Mouse (Mus musculus) hindbrain, postnatal 0 days (tissue): ENCODE results near the gene Atox1. TPM values are rescaled to one million over a fixed set of nuclear protein-coding genes. Genes with fewer than 3 reads are reported as not detected.

Experiments used
- ATAC-seq: fragments of 200-750 bp; cut with Nextera tagmentation; 2 replicates; pipeline ENCODE4 v1.8.0; 2017; ENCODE audit warnings: mild to moderate bottlenecking, moderate TSS enrichment, moderate library complexity
- DNase-seq: peaks from one replicate; pipeline ENCODE4 v3.0.0-alpha.2; 2015; ENCODE audit warnings: low spot score
- H3K27ac ChIP-seq: fragments of 300-500 bp; sonication (generic); 2 replicates; pipeline ENCODE4 v1.5.1; 2014; ENCODE audit warnings: mild to moderate bottlenecking
- H3K27me3 ChIP-seq: fragments of 300-500 bp; sonication (generic); 2 replicates; pipeline ENCODE4 v1.6.1; 2014; ENCODE audit warnings: low read length, mixed read lengths; ENCODE audit not compliant: insufficient read depth
- H3K36me3 ChIP-seq: fragments of 300-500 bp; sonication (generic); 2 replicates; pipeline ENCODE4 v1.6.1; 2014; ENCODE audit warnings: low read length, mixed read lengths; ENCODE audit not compliant: insufficient read depth
- H3K4me1 ChIP-seq: fragments of 300-500 bp; sonication (generic); 2 replicates; pipeline ENCODE4 v1.6.1; 2014; ENCODE audit warnings: antibody characterized with exemption, low read length, mixed read lengths; ENCODE audit not compliant: insufficient read depth
- H3K4me2 ChIP-seq: fragments of 300-500 bp; sonication (generic); 2 replicates; pipeline ENCODE4 v1.6.1; 2014; ENCODE audit warnings: low read depth, mild to moderate bottlenecking, low read length, moderate library complexity, mixed read lengths
- H3K4me3 ChIP-seq: fragments of 300-500 bp; sonication (generic); 2 replicates; pipeline ENCODE4 v1.5.1; 2014; ENCODE audit warnings: low read length
- H3K9ac ChIP-seq: fragments of 300-500 bp; sonication (generic); replicated peaks from 2 replicates; pipeline ENCODE4 v1.6.1; 2014; ENCODE audit warnings: mild to moderate bottlenecking, low read length, moderate library complexity, mixed read lengths
- H3K9me3 ChIP-seq: fragments of 300-500 bp; sonication (generic); 2 replicates; pipeline ENCODE4 v1.6.1; 2016; ENCODE audit warnings: low read length, mixed read lengths
- CTCF ChIP-seq: IDR thresholded peaks from 2 replicates; pipeline ENCODE4 v1.5.1; 2016; ENCODE audit warnings: antibody characterized with exemption, control low read depth, low read depth
- WGBS: fragments of 180-500 bp; shearing (Covaris S2); extraction: QIAGEN DNeasy Blood & Tissue Kit; methylation state at CpG from one replicate; pipeline ENCODE4 v1.1.7; 2014; 5-methylcytosine and 5-hydroxymethylcytosine counted together
- polyA plus RNA-seq: library from polyadenylated mRNA; unstranded; fragments of >200 nt; fragmentation: Nextera tagmentation; extraction: Ambion mirVana; gene quantifications from 2 replicates; pipeline ENCODE4 v1.2.1, GENCODE M21; 2015
- total RNA-seq: library from RNA; depleted of rRNA; stranded (reverse); fragments of >200 nt; gene quantifications from 2 replicates; pipeline ENCODE4 v1.2.3, GENCODE M21; 2014

Gene Atox1
- total and polyA plus RNA-seq, 2 experiments from 2014 or later: 148 to 319 TPM

- Histone ChIP-seq H3K9ac (no peak overlapping the region), H3K36me3 (0 out of 2 replicates have a peak, but pooled peaks cover 3% of the 10 kb centered on the region), H3K27me3 (no peaks in the 10 kb centered on the region), H3K4me3 (no peak overlapping the region), H3K9me3 (no peaks in the 10 kb centered on the region), H3K4me2 (no peak overlapping the region), H3K27ac (no peak overlapping the region), H3K4me1 (peaks cover 8% of the 10 kb centered on the region)
- 75% methylated on average over 2 of the region's 2 CpGs for WGBS
- DNase-seq: no peak
- ATAC-seq: no peak
- TF ChIP-seq CTCF: no peak
Measured at GRCm38 (mm10) chr11:55455166-55455565, 5.9 kb downstream of the Atox1 start.

GRCm38 (mm10) chr11:55453640-55454039 is 7.4 kb downstream of the Atox1 start:
- H3K4me2 ChIP-seq: no peak overlapping the region
- H3K36me3 ChIP-seq: 0 out of 2 replicates have a peak, but pooled peaks cover 3% of the 10 kb centered on the region
- no peak for TF ChIP-seq CTCF
- no peak for ATAC-seq
- H3K4me3 ChIP-seq: no peak overlapping the region
- no peak for DNase-seq
- 92% methylated on average over 4 of the region's 4 CpGs for WGBS
- H3K9ac ChIP-seq: no peak overlapping the region
- H3K27ac ChIP-seq: no peak overlapping the region
- no peaks in the 10 kb centered on the region for H3K27me3 ChIP-seq
- no peaks in the 10 kb centered on the region for H3K4me1 ChIP-seq
- H3K9me3 ChIP-seq: no peaks in the 10 kb centered on the region

DNA sequence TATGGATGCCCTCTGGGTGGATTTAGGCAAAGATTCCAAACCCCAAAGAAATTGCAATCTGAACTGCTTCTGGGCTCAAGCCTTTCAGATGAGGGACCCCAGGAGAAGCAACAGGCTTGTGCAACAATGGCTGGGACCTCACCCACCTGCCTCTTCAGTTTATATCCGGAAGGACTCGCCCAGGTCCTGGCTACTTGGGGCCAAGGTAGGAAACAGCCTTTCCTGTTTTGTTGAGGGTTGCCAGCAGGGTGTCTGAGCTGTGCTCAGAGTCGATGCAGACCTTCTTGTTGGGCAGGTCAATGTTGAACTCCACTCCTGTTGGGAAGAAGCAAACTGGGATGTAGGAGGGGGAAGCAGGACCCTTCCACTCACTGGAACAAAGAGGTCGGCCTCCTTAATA is 10.7 kb downstream of the Atox1 start:
- 0 out of 2 replicates have a peak overlapping the region, but pooled peaks have one; percentile 17 for H3K9ac ChIP-seq
- DNase-seq: no peak
- no peak overlapping the region; the same call in 1 of the 2 replicates for H3K27ac ChIP-seq
- H3K9me3 ChIP-seq: no peaks in the 10 kb centered on the region
- no peak overlapping the region for H3K4me2 ChIP-seq
- 74% methylated on average over 4 of the region's 4 CpGs for WGBS
- no peaks in the 10 kb centered on the region for H3K4me1 ChIP-seq
- ATAC-seq: no peak
- H3K27me3 ChIP-seq: no peaks in the 10 kb centered on the region
- 0 out of 2 replicates have a peak, but pooled peaks cover 3% of the 10 kb centered on the region for H3K36me3 ChIP-seq
- H3K4me3 ChIP-seq: no peak overlapping the region
- TF ChIP-seq CTCF: no peak

GRCm38 (mm10) chr11:55449531-55449930 is 11.5 kb downstream of the Atox1 start:
- H3K9ac ChIP-seq: no peak overlapping the region
- no peaks in the 10 kb centered on the region for H3K9me3 ChIP-seq
- H3K36me3 ChIP-seq: 0 out of 2 replicates have a peak, but pooled peaks cover 3% of the 10 kb centered on the region
- DNase-seq: no peak
- WGBS: 71% methylated on average over 7 of the region's 7 CpGs
- no peak overlapping the region; the same call in 1 of the 2 replicates for H3K27ac ChIP-seq
- H3K4me2 ChIP-seq: no peak overlapping the region
- no peak overlapping the region for H3K4me3 ChIP-seq
- TF ChIP-seq CTCF: no peak
- no peaks in the 10 kb centered on the region for H3K27me3 ChIP-seq
- ATAC-seq: no peak
- H3K4me1 ChIP-seq: no peaks in the 10 kb centered on the region

DNA sequence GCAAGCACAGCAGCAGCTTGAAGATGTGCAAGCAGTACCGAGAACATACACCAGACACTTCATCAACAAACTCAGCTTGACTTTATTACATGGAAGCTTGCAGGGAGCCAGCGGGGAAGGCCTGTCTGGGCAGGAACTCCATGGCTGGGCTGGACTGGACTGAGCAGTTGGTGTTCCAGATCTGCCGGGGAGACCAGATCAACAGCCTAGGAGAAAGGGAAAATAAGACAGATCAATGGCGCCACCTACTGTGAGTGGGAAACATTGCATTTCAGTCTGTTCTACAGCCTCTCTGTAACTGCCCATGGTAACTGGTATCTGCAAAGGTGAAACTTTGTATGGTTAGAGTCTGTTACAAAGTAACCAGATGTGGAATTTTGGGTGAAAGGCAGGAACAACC is 14.5 kb downstream of the Atox1 start:
- peak; percentile 86 for DNase-seq
- Histone ChIP-seq H3K27me3 (no peaks in the 10 kb centered on the region), H3K36me3 (no peaks in the 10 kb centered on the region), H3K9me3 (no peaks in the 10 kb centered on the region), H3K9ac (no peak overlapping the region), H3K27ac (no peak overlapping the region; the same call in 1 of the 2 replicates), H3K4me2 (no peak overlapping the region), H3K4me3 (no peak overlapping the region), H3K4me1 (no peaks in the 10 kb centered on the region)
- ATAC-seq: peak; percentile 84
- TF ChIP-seq CTCF: peak; percentile 92
- WGBS: 23% methylated on average over 4 of the region's 4 CpGs

GRCm38 (mm10) chr11:55444772-55445171 is 16.3 kb downstream of the Atox1 start:
- H3K4me2 ChIP-seq: no peak overlapping the region
- WGBS: 3% methylated on average over 1 of the region's 1 CpGs
- H3K4me1 ChIP-seq: no peaks in the 10 kb centered on the region
- TF ChIP-seq CTCF: peak; percentile 84
- DNase-seq (peak; percentile 96), ATAC-seq (peak; percentile 50; the same call in 1 of the 2 replicates)
- no peak overlapping the region for H3K9ac ChIP-seq
- no peak overlapping the region for H3K27ac ChIP-seq
- H3K36me3 ChIP-seq: no peaks in the 10 kb centered on the region
- no peak overlapping the region for H3K4me3 ChIP-seq
- H3K9me3 ChIP-seq: no peaks in the 10 kb centered on the region
- no peaks in the 10 kb centered on the region for H3K27me3 ChIP-seq

DNA sequence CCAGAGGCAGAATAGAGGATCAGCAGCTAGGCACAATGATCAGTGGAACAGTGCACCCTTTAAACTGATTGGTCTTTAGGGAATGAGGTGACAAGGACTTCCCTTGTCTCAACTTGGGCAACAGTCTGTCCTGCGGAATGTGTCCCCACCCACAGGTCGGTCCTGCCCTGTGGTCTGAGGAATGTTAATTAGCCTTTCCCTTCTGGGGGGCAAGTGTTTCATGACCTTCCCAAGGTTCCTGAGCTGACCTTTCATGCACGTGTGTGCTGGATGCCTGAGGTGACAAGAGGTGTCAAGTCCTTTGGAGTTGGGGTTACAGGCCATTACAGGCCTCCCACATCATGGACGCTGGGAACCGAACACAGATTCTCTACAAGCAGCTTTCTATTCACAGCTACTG is 21.3 kb downstream of the Atox1 start:
- H3K9me3 ChIP-seq: no peaks in the 10 kb centered on the region
- ATAC-seq (no peak), DNase-seq (no peak)
- H3K4me1 ChIP-seq: no peaks in the 10 kb centered on the region
- H3K9ac ChIP-seq: no peak overlapping the region
- TF ChIP-seq CTCF: no peak
- WGBS: 70% methylated on average over 5 of the region's 5 CpGs
- H3K27ac ChIP-seq: no peak overlapping the region
- H3K27me3 ChIP-seq: no peaks in the 10 kb centered on the region
- H3K36me3 ChIP-seq: no peaks in the 10 kb centered on the region
- H3K4me2 ChIP-seq: no peak overlapping the region
- H3K4me3 ChIP-seq: no peak overlapping the region
